Mouse (Mus musculus): ENCODE measurements around the gene Hdhd5. TPM values are rescaled to one million over a fixed set of nuclear protein-coding genes. Genes with fewer than 3 reads are reported as not detected.

Gene Hdhd5
- polyA plus RNA-seq, 1 experiment from 2014 or later = 18.2 TPM

GRCm38 (mm10) chr6:120566911-120567909 is 36.1 kb upstream of the Hdhd5 start:
- H3K4me2 ChIP-seq (ENCODE audit: low read depth, low read length, severe bottlenecking) = no peak overlapping the region
- no peaks in the 10 kb centered on the region for H3K4me1 ChIP-seq (replicated peaks; ENCODE audit: control insufficient read depth, insufficient read depth, low read length)
- no peaks in the 10 kb centered on the region for H3K9me3 ChIP-seq (ENCODE audit: control insufficient read depth, low read length)
- H3K4me3 ChIP-seq (ENCODE audit: low read depth, low read length) = no peak overlapping the region
- no peak for DNase-seq (ENCODE audit: low spot score)
- 69% methylated on average over 18 of the region's 18 CpGs for WGBS
- no peaks in the 10 kb centered on the region for H3K27me3 ChIP-seq (ENCODE audit: control insufficient read depth, insufficient read depth, low read length)
- H3K36me3 ChIP-seq (ENCODE audit: control insufficient read depth, insufficient read depth, low read length) = no peaks in the 10 kb centered on the region
- H3K27ac ChIP-seq (ENCODE audit: low read depth, low read length) = no peak overlapping the region
- no peak for ATAC-seq (replicated peaks; ENCODE audit: low FRiP score)
- H3K9ac ChIP-seq (ENCODE audit: low read length) = 0 out of 2 replicates have a peak overlapping the region, but pooled peaks have one; percentile 9

DNA sequence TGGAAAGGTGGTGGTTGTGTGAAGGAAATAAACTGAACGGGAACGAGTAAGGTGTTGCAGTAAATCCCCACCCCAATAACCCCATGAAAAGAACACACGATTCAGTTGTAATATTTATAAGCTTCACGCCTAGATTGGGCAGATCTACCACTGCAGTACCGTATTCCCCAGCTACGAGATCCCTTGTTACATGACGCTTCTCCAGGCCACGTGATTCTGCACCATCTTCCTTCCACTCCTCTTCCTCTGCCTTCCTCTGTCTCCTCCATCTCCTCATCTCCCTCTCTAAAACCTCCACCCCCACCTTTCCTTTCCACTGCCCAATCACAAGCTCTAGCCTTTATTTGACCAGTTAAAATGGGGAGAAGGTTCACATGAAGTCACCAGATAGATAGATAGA is 25.5 kb upstream of the Hdhd5 start:
- ATAC-seq (replicated peaks; ENCODE audit: low FRiP score) = no peak
- Histone ChIP-seq H3K9ac (ENCODE audit: low read length) (no peak overlapping the region), H3K4me3 (ENCODE audit: low read depth, low read length) (no peak overlapping the region), H3K36me3 (ENCODE audit: control insufficient read depth, insufficient read depth, low read length) (no peaks in the 10 kb centered on the region), H3K27me3 (ENCODE audit: control insufficient read depth, insufficient read depth, low read length) (no peaks in the 10 kb centered on the region), H3K4me1 (replicated peaks; ENCODE audit: control insufficient read depth, insufficient read depth, low read length) (no peaks in the 10 kb centered on the region), H3K9me3 (ENCODE audit: control insufficient read depth, low read length) (no peaks in the 10 kb centered on the region), H3K4me2 (ENCODE audit: low read depth, low read length, severe bottlenecking) (no peak overlapping the region), H3K27ac (ENCODE audit: low read depth, low read length) (no peak overlapping the region)
- 89% methylated on average over 8 of the region's 8 CpGs for WGBS
- no peak for DNase-seq (ENCODE audit: low spot score)

DNA sequence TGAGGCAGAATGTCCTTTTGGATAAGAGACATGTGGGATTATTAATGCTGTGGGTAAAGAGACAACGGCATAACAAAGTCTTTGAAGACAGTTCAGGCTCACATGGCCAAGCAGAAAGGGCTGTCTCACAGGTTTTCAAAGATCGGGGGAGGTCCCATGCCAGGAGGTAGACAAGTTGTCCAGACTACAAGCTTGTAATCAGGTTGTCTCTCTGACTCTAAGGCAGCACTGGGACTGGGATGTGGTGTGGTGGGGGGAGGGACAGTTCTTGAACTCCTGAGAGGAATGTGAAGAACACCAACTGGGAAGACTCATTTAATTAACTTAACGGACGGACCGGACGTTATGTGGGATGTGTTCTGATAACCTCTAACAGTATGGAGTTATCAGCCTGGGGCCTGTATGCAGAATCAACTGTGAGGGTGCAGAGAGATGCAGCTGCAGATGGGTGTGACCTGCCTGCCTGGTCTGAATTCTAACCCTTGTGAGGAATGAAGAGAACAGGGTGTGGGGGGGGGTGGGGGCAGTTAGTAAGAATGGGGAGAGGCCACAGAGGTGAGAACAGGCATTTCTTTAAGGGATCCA is 25.0 kb upstream of the Hdhd5 start:
- Histone ChIP-seq H3K4me2 (ENCODE audit: low read depth, low read length, severe bottlenecking) (no peak overlapping the region), H3K27me3 (ENCODE audit: control insufficient read depth, insufficient read depth, low read length) (no peaks in the 10 kb centered on the region), H3K36me3 (ENCODE audit: control insufficient read depth, insufficient read depth, low read length) (no peaks in the 10 kb centered on the region), H3K4me3 (ENCODE audit: low read depth, low read length) (no peak overlapping the region), H3K4me1 (replicated peaks; ENCODE audit: control insufficient read depth, insufficient read depth, low read length) (no peaks in the 10 kb centered on the region), H3K9ac (ENCODE audit: low read length) (no peak overlapping the region), H3K27ac (ENCODE audit: low read depth, low read length) (no peak overlapping the region), H3K9me3 (ENCODE audit: control insufficient read depth, low read length) (no peaks in the 10 kb centered on the region)
- DNase-seq (ENCODE audit: low spot score) = no peak
- WGBS = 88% methylated on average over 6 of the region's 6 CpGs
- ATAC-seq (replicated peaks; ENCODE audit: low FRiP score) = no peak

DNA sequence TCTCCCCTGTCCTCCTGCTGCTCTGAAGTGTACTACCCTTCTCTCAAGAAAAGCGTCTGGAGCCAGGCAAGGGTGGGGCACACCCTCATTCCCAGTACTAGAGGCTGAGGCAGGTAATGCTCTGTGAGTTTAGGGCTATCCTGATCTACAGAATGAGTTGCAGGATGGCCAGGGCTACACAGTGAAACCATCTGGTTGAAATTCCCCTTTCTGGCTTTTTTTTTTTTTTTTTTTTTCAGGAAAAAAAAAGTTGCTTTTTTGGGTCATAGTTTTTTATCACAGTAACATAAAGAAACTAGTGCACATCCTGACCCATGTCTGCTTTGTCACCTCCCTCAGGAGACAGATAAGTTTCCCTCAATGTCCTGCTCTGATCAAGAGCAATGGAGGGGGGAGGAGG is 24.0 kb upstream of the Hdhd5 start:
- DNase-seq (ENCODE audit: low spot score) = no peak
- no peak overlapping the region for H3K9ac ChIP-seq (ENCODE audit: low read length)
- no peak for ATAC-seq (replicated peaks; ENCODE audit: low FRiP score)
- H3K4me2 ChIP-seq (ENCODE audit: low read depth, low read length, severe bottlenecking) = no peak overlapping the region
- H3K36me3 ChIP-seq (ENCODE audit: control insufficient read depth, insufficient read depth, low read length) = no peaks in the 10 kb centered on the region
- WGBS = 79% methylated on average over 1 of the region's 1 CpGs
- peaks cover 3% of the 10 kb centered on the region; the same call in 1 of the 2 replicates for H3K4me1 ChIP-seq (replicated peaks; ENCODE audit: control insufficient read depth, insufficient read depth, low read length)
- H3K27me3 ChIP-seq (ENCODE audit: control insufficient read depth, insufficient read depth, low read length) = no peaks in the 10 kb centered on the region
- H3K9me3 ChIP-seq (ENCODE audit: control insufficient read depth, low read length) = no peaks in the 10 kb centered on the region
- no peak overlapping the region for H3K4me3 ChIP-seq (ENCODE audit: low read depth, low read length)
- no peak overlapping the region for H3K27ac ChIP-seq (ENCODE audit: low read depth, low read length)

GRCm38 (mm10) chr6:120550173-120550572 is 19.1 kb upstream of the Hdhd5 start:
- DNase-seq (ENCODE audit: low spot score) (peak; percentile 56), ATAC-seq (replicated peaks; ENCODE audit: low FRiP score) (peak; percentile 60)
- Histone ChIP-seq H3K4me3 (ENCODE audit: low read depth, low read length) (no peak overlapping the region), H3K27ac (ENCODE audit: low read depth, low read length) (no peak overlapping the region; the same call in 1 of the 2 replicates), H3K9ac (ENCODE audit: low read length) (no peak overlapping the region), H3K4me1 (replicated peaks; ENCODE audit: control insufficient read depth, insufficient read depth, low read length) (peaks cover 6% of the 10 kb centered on the region; the same call in 1 of the 2 replicates), H3K36me3 (ENCODE audit: control insufficient read depth, insufficient read depth, low read length) (no peaks in the 10 kb centered on the region), H3K27me3 (ENCODE audit: control insufficient read depth, insufficient read depth, low read length) (no peaks in the 10 kb centered on the region), H3K9me3 (ENCODE audit: control insufficient read depth, low read length) (no peaks in the 10 kb centered on the region), H3K4me2 (ENCODE audit: low read depth, low read length, severe bottlenecking) (no peak overlapping the region)
- WGBS = 7% methylated on average over 2 of the region's 2 CpGs

GRCm38 (mm10) chr6:120548581-120548980 is 17.5 kb upstream of the Hdhd5 start:
- H3K9ac ChIP-seq (ENCODE audit: low read length) = no peak overlapping the region
- H3K27ac ChIP-seq (ENCODE audit: low read depth, low read length) = no peak overlapping the region
- no peaks in the 10 kb centered on the region for H3K9me3 ChIP-seq (ENCODE audit: control insufficient read depth, low read length)
- peaks cover 6% of the 10 kb centered on the region; the same call in 1 of the 2 replicates for H3K4me1 ChIP-seq (replicated peaks; ENCODE audit: control insufficient read depth, insufficient read depth, low read length)
- no peak for ATAC-seq (replicated peaks; ENCODE audit: low FRiP score)
- H3K36me3 ChIP-seq (ENCODE audit: control insufficient read depth, insufficient read depth, low read length) = no peaks in the 10 kb centered on the region
- H3K27me3 ChIP-seq (ENCODE audit: control insufficient read depth, insufficient read depth, low read length) = no peaks in the 10 kb centered on the region
- DNase-seq (ENCODE audit: low spot score) = no peak
- WGBS = 100% methylated on average over 3 of the region's 3 CpGs
- no peak overlapping the region for H3K4me3 ChIP-seq (ENCODE audit: low read depth, low read length)
- H3K4me2 ChIP-seq (ENCODE audit: low read depth, low read length, severe bottlenecking) = no peak overlapping the region

DNA sequence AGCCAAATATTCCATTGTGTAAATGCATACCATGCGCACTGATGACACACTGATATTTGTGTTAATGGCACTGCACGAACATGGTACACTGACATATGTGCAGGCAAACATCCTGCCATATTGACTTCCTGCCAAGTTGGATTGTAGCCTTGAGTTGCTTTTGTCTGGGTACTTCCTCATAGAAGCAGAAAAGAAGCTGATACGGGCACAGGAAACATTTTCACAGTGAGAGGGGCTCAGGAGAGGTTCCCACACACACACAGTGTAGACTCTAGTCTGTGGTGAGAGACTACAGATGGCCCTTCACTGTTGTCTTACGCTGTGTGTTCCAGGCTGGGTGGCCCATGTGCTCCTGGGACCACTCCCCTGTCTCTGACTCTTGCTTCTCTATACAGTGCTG is 15.9 kb upstream of the Hdhd5 start:
- Histone ChIP-seq H3K27ac (ENCODE audit: low read depth, low read length) (no peak overlapping the region), H3K4me2 (ENCODE audit: low read depth, low read length, severe bottlenecking) (no peak overlapping the region), H3K4me1 (replicated peaks; ENCODE audit: control insufficient read depth, insufficient read depth, low read length) (peaks cover 6% of the 10 kb centered on the region; the same call in 1 of the 2 replicates), H3K27me3 (ENCODE audit: control insufficient read depth, insufficient read depth, low read length) (no peaks in the 10 kb centered on the region), H3K36me3 (ENCODE audit: control insufficient read depth, insufficient read depth, low read length) (no peaks in the 10 kb centered on the region), H3K9ac (ENCODE audit: low read length) (no peak overlapping the region), H3K9me3 (ENCODE audit: control insufficient read depth, low read length) (no peaks in the 10 kb centered on the region), H3K4me3 (ENCODE audit: low read depth, low read length) (no peak overlapping the region)
- peak; percentile 34 for DNase-seq (ENCODE audit: low spot score)
- ATAC-seq (replicated peaks; ENCODE audit: low FRiP score) = no peak
- 92% methylated on average over 4 of the region's 4 CpGs for WGBS

DNA sequence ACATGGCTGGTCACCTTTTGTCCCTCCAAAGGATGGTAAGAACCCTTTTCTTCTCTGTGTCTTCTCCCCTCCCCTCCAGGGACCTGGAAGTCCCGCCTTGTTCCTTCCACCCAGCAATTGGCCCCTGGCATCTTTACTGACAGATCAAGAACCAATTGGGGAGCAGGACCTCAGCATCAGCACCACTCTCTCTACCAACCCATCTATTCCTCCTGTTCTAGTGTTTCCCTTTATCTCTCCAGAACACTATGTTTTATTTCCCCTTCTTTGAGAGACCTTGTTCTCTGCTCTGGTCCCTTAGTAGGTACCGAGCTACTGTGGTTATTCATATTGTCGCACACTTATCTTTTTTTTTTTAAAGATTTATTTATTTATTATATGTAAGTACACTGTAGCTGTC is 15.2 kb upstream of the Hdhd5 start:
- Histone ChIP-seq H3K27ac (ENCODE audit: low read depth, low read length) (no peak overlapping the region), H3K9me3 (ENCODE audit: control insufficient read depth, low read length) (no peaks in the 10 kb centered on the region), H3K9ac (ENCODE audit: low read length) (no peak overlapping the region), H3K4me3 (ENCODE audit: low read depth, low read length) (no peak overlapping the region), H3K4me1 (replicated peaks; ENCODE audit: control insufficient read depth, insufficient read depth, low read length) (peaks cover 6% of the 10 kb centered on the region; the same call in 1 of the 2 replicates), H3K27me3 (ENCODE audit: control insufficient read depth, insufficient read depth, low read length) (no peaks in the 10 kb centered on the region), H3K4me2 (ENCODE audit: low read depth, low read length, severe bottlenecking) (no peak overlapping the region), H3K36me3 (ENCODE audit: control insufficient read depth, insufficient read depth, low read length) (no peaks in the 10 kb centered on the region)
- ATAC-seq (replicated peaks; ENCODE audit: low FRiP score) (no peak), DNase-seq (ENCODE audit: low spot score) (peak; percentile 41)
- WGBS = 91% methylated on average over 3 of the region's 3 CpGs
